Mouse (Mus musculus) thymus, adult 18-20 months (tissue): Measurements from ENCODE around the gene Tbx22.

ENCODE experiments used
- DNase-seq, 2 experiments: peaks; one replicate each; pipeline ENCODE4 v3.0.0; 2022; ENCODE audit warnings: mixed read lengths in 2 of 2

The Tbx22 gene

GRCm38 (mm10) chrX:107667664-107668063 lies at the start of gene Tbx22:
Tbx22 (plus strand) TSS chrX:107667964.
- no peak for DNase-seq

- DNase-seq: no peak
Measured at GRCm38 (mm10) chrX:107668677-107669076, 913 bp downstream of the Tbx22 start.

- no peak for DNase-seq
Measured at GRCm38 (mm10) chrX:107679203-107679602, 11.4 kb downstream of the Tbx22 start.

- no peak for DNase-seq
Measured at GRCm38 (mm10) chrX:107708584-107708983, 40.8 kb downstream of the Tbx22 start.

- DNase-seq: no peak
Measured at GRCm38 (mm10) chrX:107723541-107723940, 55.8 kb downstream of the Tbx22 start.
